Mouse (Mus musculus) hindbrain, embryonic 13.5 days (tissue): Measurements from ENCODE around the gene Atp23. TPM values are rescaled to one million over a fixed set of nuclear protein-coding genes. Genes with fewer than 3 reads are reported as not detected.
A peak's percentile ranks its signal among the peaks of the same experiment; 100 is the strongest.

ENCODE experiments used
- ATAC-seq: fragments of 200-750 bp; cut with Nextera tagmentation; 2 replicates; pipeline ENCODE4 v1.8.0; 2017; ENCODE audit warnings: moderate TSS enrichment; ENCODE audit not compliant: low FRiP score
- H3K27ac ChIP-seq: fragments of 300-500 bp; sonication (generic); 2 replicates; pipeline ENCODE4 v1.5.1; 2015; ENCODE audit warnings: inconsistent platforms, mild to moderate bottlenecking, moderate library complexity
- H3K27me3 ChIP-seq: fragments of 300-500 bp; sonication (generic); 2 replicates; pipeline ENCODE4 v1.6.1; 2015; ENCODE audit warnings: mild to moderate bottlenecking, inconsistent platforms
- H3K36me3 ChIP-seq: fragments of 300-500 bp; sonication (generic); 2 replicates; pipeline ENCODE4 v1.6.1; 2015; ENCODE audit warnings: mild to moderate bottlenecking, inconsistent platforms
- H3K4me1 ChIP-seq: fragments of 300-500 bp; sonication (generic); replicated peaks from 2 replicates; pipeline ENCODE4 v1.6.1; 2015; ENCODE audit warnings: inconsistent platforms
- H3K4me2 ChIP-seq: fragments of 300-500 bp; sonication (generic); 2 replicates; pipeline ENCODE4 v1.6.1; 2015; ENCODE audit warnings: inconsistent platforms, mild to moderate bottlenecking, moderate library complexity
- H3K4me3 ChIP-seq: fragments of 300-500 bp; sonication (generic); 2 replicates; pipeline ENCODE4 v1.5.1; 2015; ENCODE audit warnings: mild to moderate bottlenecking, inconsistent platforms
- H3K9ac ChIP-seq: fragments of 300-500 bp; sonication (generic); 2 replicates; pipeline ENCODE4 v1.6.1; 2015; ENCODE audit warnings: mild to moderate bottlenecking, inconsistent platforms
- H3K9me3 ChIP-seq: fragments of 300-500 bp; sonication (generic); 2 replicates; pipeline ENCODE4 v1.6.1; 2016; ENCODE audit warnings: inconsistent platforms
- WGBS: fragments of 180-500 bp; shearing (Covaris S2); methylation state at CpG from one replicate; pipeline ENCODE4 v1.1.7; 2015; 5-methylcytosine and 5-hydroxymethylcytosine counted together
- polyA plus RNA-seq: library from polyadenylated mRNA; unstranded; fragments of >200 nt; fragmentation: Nextera tagmentation; extraction: Ambion mirVana; gene quantifications from 2 replicates; pipeline ENCODE4 v1.2.1, GENCODE M21; 2015

Atp23 gene
- polyA plus RNA-seq, 1 experiment from 2014 or later, result 10.6 TPM

GRCm38 (mm10) chr10:126929543-126929942 is 28.4 kb upstream of the Atp23 start:
- 0 out of 2 replicates have a peak, but pooled peaks have one; percentile 19 for ATAC-seq
- Histone ChIP-seq H3K9ac (no peak overlapping the region), H3K9me3 (no peaks in the 10 kb centered on the region), H3K4me1 (peaks cover 44% of the 10 kb centered on the region), H3K27ac (peak overlapping the region; percentile 72; the same call in 1 of the 2 replicates), H3K27me3 (peaks cover 59% of the 10 kb centered on the region), H3K36me3 (no peaks in the 10 kb centered on the region), H3K4me3 (no peak overlapping the region), H3K4me2 (peak overlapping the region; percentile 78; the same call in 1 of the 2 replicates)
- 49% methylated on average over 3 of the region's 3 CpGs for WGBS

- no peak for ATAC-seq
- H3K36me3 ChIP-seq, result no peaks in the 10 kb centered on the region
- peak overlapping the region; percentile 81 for H3K9ac ChIP-seq
- peak overlapping the region; percentile 78 for H3K4me2 ChIP-seq
- peaks cover 44% of the 10 kb centered on the region for H3K4me1 ChIP-seq
- H3K27ac ChIP-seq, result no peak overlapping the region
- peaks cover 56% of the 10 kb centered on the region for H3K27me3 ChIP-seq
- H3K9me3 ChIP-seq, result no peaks in the 10 kb centered on the region
- H3K4me3 ChIP-seq, result peak overlapping the region; percentile 55
- 16% methylated on average over 12 of the region's 12 CpGs for WGBS
These were observed 27.7 kb upstream of the Atp23 start for GRCm38 (mm10) chr10:126928819-126929206.

- Histone ChIP-seq H3K36me3 (no peaks in the 10 kb centered on the region), H3K27ac (peak overlapping the region; percentile 64), H3K27me3 (peaks cover 53% of the 10 kb centered on the region), H3K9ac (peak overlapping the region; percentile 81), H3K4me1 (peaks cover 44% of the 10 kb centered on the region), H3K4me3 (peak overlapping the region; percentile 55), H3K4me2 (peak overlapping the region; percentile 78), H3K9me3 (no peaks in the 10 kb centered on the region)
- WGBS, result under 1% methylated on average over 27 of the region's 39 CpGs
- ATAC-seq, result peak; percentile 66
These were observed 27.1 kb upstream of the Atp23 start for GRCm38 (mm10) chr10:126928011-126928818.

DNA sequence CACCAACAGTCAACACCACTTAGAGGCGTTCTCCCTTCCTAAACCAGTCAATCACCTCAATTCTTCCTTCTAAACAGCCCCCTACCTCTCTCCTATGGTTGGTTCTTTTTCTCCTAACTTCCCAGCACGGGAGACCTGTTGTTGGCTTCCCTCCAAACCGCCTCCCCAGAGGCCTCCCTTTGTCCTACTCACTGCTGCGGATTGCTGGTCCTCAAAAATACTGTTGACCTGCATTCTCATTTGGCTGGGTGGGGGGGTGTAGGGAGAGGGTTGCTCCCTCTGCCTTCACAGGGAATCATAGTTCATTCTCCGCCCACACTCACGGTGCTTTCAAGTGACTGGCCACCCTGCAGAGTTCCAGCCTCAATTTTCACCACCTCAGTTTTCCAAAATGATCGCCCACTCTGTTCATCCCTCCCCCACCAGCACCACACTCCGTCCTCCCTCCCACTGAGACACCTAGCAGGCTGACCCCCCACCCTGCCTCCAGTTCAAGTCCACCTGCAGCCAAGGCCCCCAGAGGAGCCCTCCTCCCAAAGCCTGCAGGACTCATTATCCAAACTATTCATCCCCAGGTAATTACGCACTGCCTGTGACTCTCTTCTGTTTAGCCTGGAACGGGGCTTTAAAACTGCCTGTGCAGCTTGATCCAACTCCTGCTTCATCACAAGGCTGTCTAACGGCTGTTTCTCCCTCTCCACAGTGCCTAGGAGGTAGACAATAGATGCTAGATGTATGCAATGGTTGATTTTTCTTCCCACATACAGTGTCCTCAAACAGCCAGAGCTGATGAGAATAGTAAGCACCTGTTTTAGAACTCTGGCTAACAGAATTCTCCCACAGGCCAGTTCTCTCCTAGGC is 26.2 kb upstream of the Atp23 start:
- Histone ChIP-seq H3K4me1 (peaks cover 44% of the 10 kb centered on the region), H3K27ac (peak overlapping the region; percentile 64), H3K9me3 (no peaks in the 10 kb centered on the region), H3K9ac (peak overlapping the region; percentile 81; the same call in 1 of the 2 replicates), H3K36me3 (no peaks in the 10 kb centered on the region), H3K4me3 (peak overlapping the region; percentile 55), H3K4me2 (peak overlapping the region; percentile 78), H3K27me3 (peaks cover 53% of the 10 kb centered on the region)
- 15% methylated on average over 11 of the region's 11 CpGs for WGBS
- ATAC-seq, result no peak

GRCm38 (mm10) chr10:126925391-126925790 is 24.2 kb upstream of the Atp23 start:
- Histone ChIP-seq H3K4me2 (no peak overlapping the region), H3K36me3 (no peaks in the 10 kb centered on the region), H3K9ac (no peak overlapping the region), H3K9me3 (no peaks in the 10 kb centered on the region), H3K27ac (no peak overlapping the region), H3K27me3 (peaks cover 50% of the 10 kb centered on the region), H3K4me1 (peaks cover 40% of the 10 kb centered on the region), H3K4me3 (no peak overlapping the region)
- no peak for ATAC-seq

DNA sequence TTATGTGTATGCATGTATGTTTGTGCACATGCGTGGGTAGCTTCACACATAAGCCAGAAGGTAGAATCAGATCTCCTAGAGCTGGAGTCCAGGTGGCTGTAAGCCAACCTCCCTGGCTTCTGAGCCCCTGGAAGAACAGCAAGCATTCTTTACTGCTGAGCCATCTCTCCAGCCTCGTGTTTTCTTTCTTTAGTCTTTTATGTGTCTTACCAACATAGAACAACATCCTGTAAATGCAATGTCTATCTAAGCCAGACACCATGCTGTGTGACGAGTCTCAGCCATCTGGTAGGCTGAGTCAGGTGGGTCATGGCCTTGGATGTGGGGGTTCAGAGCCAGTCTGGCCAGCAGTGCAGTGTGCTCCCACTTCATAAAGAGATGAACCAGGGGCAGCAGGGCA is 22.9 kb upstream of the Atp23 start:
- H3K9ac ChIP-seq, result no peak overlapping the region
- H3K27ac ChIP-seq, result no peak overlapping the region
- H3K9me3 ChIP-seq, result 0 out of 2 replicates have a peak, but pooled peaks cover 4% of the 10 kb centered on the region
- peaks cover 27% of the 10 kb centered on the region for H3K4me1 ChIP-seq
- WGBS, result 63% methylated on average over 3 of the region's 3 CpGs
- no peak overlapping the region for H3K4me3 ChIP-seq
- no peak overlapping the region for H3K4me2 ChIP-seq
- H3K36me3 ChIP-seq, result no peaks in the 10 kb centered on the region
- peaks cover 37% of the 10 kb centered on the region for H3K27me3 ChIP-seq
- ATAC-seq, result no peak

DNA sequence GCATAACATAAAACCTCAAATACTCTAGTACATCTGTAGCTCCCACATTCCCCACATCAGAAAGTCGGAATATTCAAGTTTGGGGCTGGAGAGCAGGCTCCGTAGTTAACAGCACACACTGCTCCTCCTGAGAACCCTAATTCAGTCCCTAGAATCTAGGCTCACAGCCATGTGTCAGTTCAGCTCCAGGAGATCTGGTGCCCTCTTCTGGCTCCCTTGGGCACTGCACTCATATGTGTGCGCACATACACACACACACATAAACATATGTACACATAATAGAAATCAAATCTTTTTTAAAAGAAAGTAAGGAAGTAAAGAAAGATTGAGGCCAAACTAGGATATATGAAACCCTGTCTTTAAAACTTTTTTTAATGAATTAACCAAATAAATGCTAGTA is 19.1 kb upstream of the Atp23 start:
- Histone ChIP-seq H3K4me2 (no peak overlapping the region), H3K4me3 (no peak overlapping the region), H3K27me3 (peaks cover 6% of the 10 kb centered on the region; the same call in 1 of the 2 replicates), H3K27ac (no peak overlapping the region), H3K9me3 (0 out of 2 replicates have a peak, but pooled peaks cover 4% of the 10 kb centered on the region), H3K36me3 (no peaks in the 10 kb centered on the region), H3K9ac (no peak overlapping the region), H3K4me1 (no peaks in the 10 kb centered on the region)
- WGBS, result 97% methylated on average over 3 of the region's 3 CpGs
- ATAC-seq, result no peak

- H3K9me3 ChIP-seq, result 0 out of 2 replicates have a peak, but pooled peaks cover 4% of the 10 kb centered on the region
- ATAC-seq, result peak; percentile 78
- H3K4me3 ChIP-seq, result no peak overlapping the region
- no peak overlapping the region for H3K27ac ChIP-seq
- H3K27me3 ChIP-seq, result 0 out of 2 replicates have a peak, but pooled peaks cover 6% of the 10 kb centered on the region
- 4% methylated on average over 9 of the region's 9 CpGs for WGBS
- no peak overlapping the region for H3K4me2 ChIP-seq
- H3K36me3 ChIP-seq, result no peaks in the 10 kb centered on the region
- no peak overlapping the region for H3K9ac ChIP-seq
- H3K4me1 ChIP-seq, result no peaks in the 10 kb centered on the region
These were observed 17.9 kb upstream of the Atp23 start for GRCm38 (mm10) chr10:126919067-126919466.

DNA sequence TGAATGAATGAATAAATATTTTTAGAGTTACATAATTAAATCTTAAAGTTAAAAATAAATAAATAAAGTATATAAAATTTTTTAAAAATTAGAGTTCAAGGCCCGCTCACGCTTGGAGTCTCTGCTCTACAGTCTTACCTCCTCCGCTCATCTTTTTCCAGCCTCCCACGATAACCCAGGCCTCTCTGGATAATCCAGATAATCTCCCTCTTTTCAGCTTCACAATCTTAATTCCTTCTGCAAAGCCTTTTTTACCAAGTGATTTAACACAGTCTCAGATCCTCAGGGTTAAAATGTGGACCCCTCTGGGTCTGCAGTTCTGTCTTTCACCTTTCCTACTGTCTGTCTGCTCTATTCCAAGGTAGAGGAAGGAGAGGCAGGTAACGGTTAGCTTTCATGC is 13.1 kb upstream of the Atp23 start:
- 0 out of 2 replicates have a peak, but pooled peaks cover 6% of the 10 kb centered on the region for H3K27me3 ChIP-seq
- no peak overlapping the region for H3K9ac ChIP-seq
- no peak overlapping the region for H3K4me2 ChIP-seq
- H3K4me1 ChIP-seq, result no peaks in the 10 kb centered on the region
- ATAC-seq, result no peak
- H3K27ac ChIP-seq, result no peak overlapping the region
- H3K4me3 ChIP-seq, result no peak overlapping the region
- H3K36me3 ChIP-seq, result no peaks in the 10 kb centered on the region
- 96% methylated on average over 5 of the region's 5 CpGs for WGBS
- no peaks in the 10 kb centered on the region for H3K9me3 ChIP-seq

DNA sequence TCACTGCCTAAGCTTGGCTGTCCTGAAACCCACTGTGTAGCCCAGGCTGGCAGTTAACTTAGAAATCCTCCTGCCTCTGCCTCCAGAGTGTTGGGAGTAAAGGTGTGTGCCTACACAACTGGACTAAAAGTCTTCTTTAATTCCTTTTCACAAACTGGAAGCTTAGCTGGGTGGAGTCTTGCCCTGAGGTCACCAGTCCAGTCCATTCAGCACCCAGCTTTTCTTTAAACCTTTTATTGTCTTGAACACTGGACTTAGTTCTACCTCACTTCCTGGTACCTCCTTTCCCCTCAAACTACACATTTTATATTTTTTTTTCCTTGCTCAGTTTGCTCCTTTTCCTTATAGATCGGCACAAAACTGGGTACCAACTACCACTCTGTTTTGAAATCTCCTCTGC is 10.3 kb upstream of the Atp23 start:
- H3K4me1 ChIP-seq, result no peaks in the 10 kb centered on the region
- H3K9ac ChIP-seq, result no peak overlapping the region
- no peaks in the 10 kb centered on the region for H3K9me3 ChIP-seq
- H3K36me3 ChIP-seq, result no peaks in the 10 kb centered on the region
- no peaks in the 10 kb centered on the region for H3K27me3 ChIP-seq
- 82% methylated on average over 1 of the region's 1 CpGs for WGBS
- no peak for ATAC-seq
- no peak overlapping the region for H3K27ac ChIP-seq
- no peak overlapping the region for H3K4me3 ChIP-seq
- no peak overlapping the region for H3K4me2 ChIP-seq

DNA sequence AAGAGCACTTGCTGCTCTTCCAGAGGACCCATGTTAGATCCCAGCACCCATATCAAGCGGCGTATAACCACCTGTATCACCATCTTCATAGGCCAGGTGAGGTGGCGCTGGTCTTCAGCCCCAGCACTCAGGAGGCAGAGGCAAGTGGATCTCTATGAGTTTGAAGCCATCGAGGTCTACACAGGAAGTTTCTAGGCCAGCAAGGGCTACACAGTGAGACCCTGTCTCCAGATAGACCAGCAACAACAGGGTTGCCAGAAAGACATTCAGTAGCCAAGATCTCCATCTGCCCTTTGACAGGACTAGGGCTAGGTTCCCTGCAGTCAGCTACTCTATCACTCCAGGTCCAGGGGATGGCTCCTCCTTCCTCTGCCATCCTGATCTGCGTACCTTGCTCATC is 5.7 kb upstream of the Atp23 start:
- H3K27me3 ChIP-seq, result 0 out of 2 replicates have a peak, but pooled peaks cover 5% of the 10 kb centered on the region
- no peak for ATAC-seq
- H3K36me3 ChIP-seq, result no peaks in the 10 kb centered on the region
- no peaks in the 10 kb centered on the region for H3K4me1 ChIP-seq
- H3K27ac ChIP-seq, result no peak overlapping the region
- H3K9me3 ChIP-seq, result no peaks in the 10 kb centered on the region
- no peak overlapping the region for H3K9ac ChIP-seq
- 92% methylated on average over 5 of the region's 5 CpGs for WGBS
- no peak overlapping the region for H3K4me3 ChIP-seq
- no peak overlapping the region for H3K4me2 ChIP-seq

DNA sequence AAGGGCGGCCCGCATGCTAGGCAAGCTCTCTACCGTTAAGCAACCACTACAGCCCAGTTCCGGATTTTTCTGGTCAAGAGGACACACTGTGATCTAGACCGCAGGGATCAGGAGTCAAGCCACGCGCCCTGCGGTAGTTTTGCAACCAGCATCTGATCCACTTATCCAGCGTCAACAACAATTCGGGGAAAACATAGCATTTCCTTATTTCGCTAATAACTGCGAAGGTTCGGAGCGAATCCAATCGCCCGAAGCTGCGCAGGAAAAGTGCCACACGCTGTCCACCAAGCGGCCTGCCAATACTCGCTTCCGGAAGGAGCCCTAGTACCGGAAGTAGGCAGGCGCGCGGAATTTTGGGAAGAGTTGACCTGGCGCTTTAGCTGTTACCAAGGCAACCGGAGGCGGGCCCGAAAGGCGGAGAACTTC is 4.5 kb upstream of the Atp23 start:
- Histone ChIP-seq H3K4me2 (peak overlapping the region; percentile 59), H3K4me3 (peak overlapping the region; percentile 45), H3K4me1 (peaks cover 3% of the 10 kb centered on the region), H3K36me3 (no peaks in the 10 kb centered on the region), H3K9ac (peak overlapping the region; percentile 63), H3K9me3 (no peaks in the 10 kb centered on the region), H3K27ac (peak overlapping the region; percentile 76), H3K27me3 (0 out of 2 replicates have a peak, but pooled peaks cover 5% of the 10 kb centered on the region)
- 2% methylated on average over 30 of the region's 30 CpGs for WGBS
- peak; percentile 72 for ATAC-seq
